Mouse (Mus musculus) testis, adult 2 months (tissue): ENCODE data around the gene Cpne5.

Experiments
- CTCF ChIP-seq: fragments of 200-500 bp; IDR thresholded peaks from 2 replicates; pipeline ENCODE4 v1.5.1; 2012; ENCODE audit warnings: low read depth, mild to moderate bottlenecking, inconsistent platforms, low read length, moderate library complexity; ENCODE audit not compliant: control insufficient read depth, insufficient read depth, insufficient replicate concordance
- POLR2A ChIP-seq: fragments of 200-500 bp; IDR thresholded peaks from 2 replicates; pipeline ENCODE4 v1.6.1; 2012; ENCODE audit warnings: low read depth, mild to moderate bottlenecking, inconsistent platforms, low read length, moderate library complexity; ENCODE audit not compliant: control insufficient read depth

GRCm38 (mm10) chr17:29147773-29148172 is 90.2 kb downstream of the Cpne5 start:
- TF ChIP-seq POLR2A (no peak), CTCF (no peak)
